ENCODE assay signal across 8 mouse cellular contexts in the genomic region with DNA sequence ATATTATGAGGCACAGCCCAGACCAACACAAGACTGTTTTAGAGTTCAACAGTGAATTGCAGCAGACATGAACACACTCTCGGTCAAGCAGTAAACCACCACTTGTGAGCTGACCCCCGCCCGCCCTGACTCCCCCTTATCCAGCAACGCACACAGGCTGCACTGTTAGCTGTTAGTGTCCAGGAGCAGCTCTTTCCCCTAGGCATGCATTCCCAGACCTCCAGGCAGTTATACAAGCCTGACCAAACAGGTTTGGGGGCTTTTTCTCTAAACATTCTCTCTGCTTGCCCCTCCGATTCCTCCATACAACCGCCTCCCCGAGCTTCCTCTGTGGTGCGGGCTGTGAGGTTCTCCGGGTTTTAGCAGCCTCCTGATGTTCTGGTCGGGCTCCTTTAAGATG.
DNase-seq lines count a peak whose midpoint lies in the region; ATAC-seq and TF ChIP-seq lines count a peak whose summit lies in the region.
"Had no signal": no experiment of that assay in that cellular context is flagged by ENCODE, and none has a peak within 500 bp of the region (broad histone marks: within the 10 kb centered on the region; RNA-seq: fewer than 3 reads in every experiment).

No protein-coding gene starts in this region.

- no peak overlapping the region for H3K4me3 ChIP-seq in lung, postnatal 0 days (ENCODE audit: low read depth, low read length)
- no peak overlapping the region for H3K4me3 ChIP-seq in lung, adult 2 months (replicated peaks; ENCODE audit: extremely low read depth, low read depth, low read length)
- H3K4me3 ChIP-seq in forebrain, postnatal 0 days (ENCODE audit: low read depth, low read length): no peak overlapping the region
- no peak overlapping the region for H3K4me3 ChIP-seq in liver, embryonic 13.5 days (replicated peaks)

- no peak for TF ChIP-seq EP300 in lung, postnatal 0 days (IDR thresholded peaks at IDR 0.05)

- H3K27ac ChIP-seq in lung, postnatal 0 days (ENCODE audit: low read length): peak overlapping the region; percentile 85
- H3K27ac ChIP-seq in forebrain, postnatal 0 days (ENCODE audit: low read depth, low read length): no peak overlapping the region
- H3K27ac ChIP-seq in liver, embryonic 13.5 days: peak overlapping the region; percentile 50

- ATAC-seq in lung, postnatal 0 days: peak; percentile 67
- peak; percentile 40 for ATAC-seq in forebrain, postnatal 0 days
- ATAC-seq in liver, embryonic 13.5 days (ENCODE audit: low read depth): no peak
- ATAC-seq in granulocyte monocyte progenitor cell, adult 5-6 weeks (replicated peaks; ENCODE audit: poor library complexity, severe bottlenecking): no peak

- peaks cover 11% of the 10 kb centered on the region for H3K4me1 ChIP-seq in lung, postnatal 0 days (ENCODE audit: insufficient read depth, low read depth, low read length)
- H3K4me1 ChIP-seq in lung, adult 2 months (ENCODE audit: control insufficient read depth, insufficient read depth, low read length): 0 out of 2 replicates have a peak, but pooled peaks cover 2% of the 10 kb centered on the region
- H3K4me1 ChIP-seq in forebrain, postnatal 0 days (ENCODE audit: insufficient read depth): peaks cover 3% of the 10 kb centered on the region; the same call in 1 of the 2 replicates
- H3K4me1 ChIP-seq in liver, embryonic 13.5 days (replicated peaks): peaks cover 24% of the 10 kb centered on the region

- 19% methylated on average over 10 of the region's 10 CpGs for WGBS in lung, postnatal 0 days
- WGBS in lung, adult 2 months: 55% methylated on average over 10 of the region's 10 CpGs
- 22% methylated on average over 10 of the region's 10 CpGs for WGBS in forebrain, postnatal 0 days
- 41% methylated on average over 10 of the region's 10 CpGs for WGBS in liver, embryonic 13.5 days (ENCODE audit: insufficient replicate concordance)

- H3K9ac ChIP-seq in lung, postnatal 0 days (replicated peaks; ENCODE audit: low read depth): no peak overlapping the region
- no peak overlapping the region for H3K9ac ChIP-seq in forebrain, postnatal 0 days
- no peak overlapping the region for H3K9ac ChIP-seq in liver, embryonic 13.5 days

- intact Hi-C loops in left cerebral cortex, postnatal 10 days (cut with DNase I): no loop called here

- no peaks in the 10 kb centered on the region for H3K9me3 ChIP-seq in lung, postnatal 0 days (ENCODE audit: low read length)
- no peaks in the 10 kb centered on the region for H3K9me3 ChIP-seq in forebrain, postnatal 0 days (ENCODE audit: low read length)
- H3K9me3 ChIP-seq in liver, embryonic 13.5 days (replicated peaks): no peaks in the 10 kb centered on the region

- H3K4me2 ChIP-seq in lung, postnatal 0 days (replicated peaks; ENCODE audit: low read depth, low read length): peak overlapping the region; percentile 45
- H3K4me2 ChIP-seq in forebrain, postnatal 0 days (ENCODE audit: low read depth): peak overlapping the region; percentile 34
- H3K4me2 ChIP-seq in liver, embryonic 13.5 days: no peak overlapping the region

- no peaks in the 10 kb centered on the region for H3K27me3 ChIP-seq in lung, postnatal 0 days (replicated peaks; ENCODE audit: insufficient read depth, low read length)
- H3K27me3 ChIP-seq in forebrain, postnatal 0 days (ENCODE audit: insufficient read depth, low read length): no peaks in the 10 kb centered on the region
- H3K27me3 ChIP-seq in liver, embryonic 13.5 days: no peaks in the 10 kb centered on the region

- H3K36me3 ChIP-seq in lung, postnatal 0 days (ENCODE audit: insufficient read depth, low read length): no peaks in the 10 kb centered on the region
- no peaks in the 10 kb centered on the region for H3K36me3 ChIP-seq in forebrain, postnatal 0 days (ENCODE audit: insufficient read depth)
- no peaks in the 10 kb centered on the region for H3K36me3 ChIP-seq in liver, embryonic 13.5 days

- TF ChIP-seq POLR2A in lung, adult 2 months (IDR thresholded peaks at IDR 0.05; ENCODE audit: borderline replicate concordance, extremely low read depth, low read depth, low read length): no peak

- TF ChIP-seq CTCF in lung, postnatal 0 days (IDR thresholded peaks at IDR 0.05): no peak
- no peak for TF ChIP-seq CTCF in lung, adult 2 months (IDR thresholded peaks at IDR 0.05; ENCODE audit: insufficient read depth, low read length)
- TF ChIP-seq CTCF in forebrain, postnatal 0 days (IDR thresholded peaks at IDR 0.05; ENCODE audit: low read depth): no peak

- DNase-seq in lung, postnatal 0 days (ENCODE audit: low spot score): peak; percentile 64
- no peak for DNase-seq in lung, adult 2 months
- DNase-seq in forebrain, postnatal 0 days: no peak
- DNase-seq in liver, embryonic 13.5 days: no peak
- DNase-seq in left cerebral cortex, postnatal 10 days (ENCODE audit: extremely low spot score in 1 of 2, low spot score in 2 of 2): no peak
- DNase-seq in cerebellum, postnatal 4 days (ENCODE audit: low spot score in 2 of 2): no peak
- DNase-seq: kidney, adult 2 months had no signal

Comparison
In these comparisons a context has a peak if more than half of its experiments do, and no peak if none do; other contexts are left out.
1. ATAC-seq: peak in lung, postnatal 0 days (single experiment) and forebrain, postnatal 0 days (single experiment); none in liver, embryonic 13.5 days (single experiment) and granulocyte monocyte progenitor cell, adult 5-6 weeks (single experiment).